Mouse (Mus musculus): ENCODE results near the gene Rab5b. TPM values are rescaled to one million over a fixed set of nuclear protein-coding genes. Genes with fewer than 3 reads are reported as not detected.

The Rab5b gene
- total RNA-seq, 2 experiments from 2014 or later = 120 to 121 TPM

Other genes with a start within 250 kb of the Rab5b start
- gene Smarcc2, start 237.0 kb downstream of the Rab5b start, total RNA-seq (2021) = 100 to 1,000 TPM; 204 to 226 TPM
- gene Myl6, start 202.1 kb downstream of the Rab5b start, total RNA-seq (2021) = 100 to 1,000 TPM; 602 to 610 TPM
- gene Myl6b, start 197.6 kb downstream of the Rab5b start, total RNA-seq (2021) = 10 to 100 TPM; 30.9 to 34.1 TPM
- 1 to 10 TPM; 8.9 to 9.3 TPM for gene Esyt1, start 170.4 kb downstream of the Rab5b start, total RNA-seq (2021)
- gene Zc3h10, start 148.5 kb downstream of the Rab5b start, total RNA-seq (2021) = 10 to 100 TPM; 10.8 to 10.9 TPM
- gene Rpl41, start 147.0 kb downstream of the Rab5b start, total RNA-seq (2021) = 1,000 to 10,000 TPM; 2,483 to 2,553 TPM
- gene Pa2g4, start 130.3 kb downstream of the Rab5b start, total RNA-seq (2021) = 10 to 100 TPM; 80.0 to 83.7 TPM
- 1 to 10 TPM; 1.1 to 2.2 TPM for gene Erbb3, start 106.6 kb downstream of the Rab5b start, total RNA-seq (2021)
- gene Rps26, start 69.5 kb downstream of the Rab5b start, total RNA-seq (2021) = 100 to 1,000 TPM; 382 to 405 TPM
- gene Ikzf4, start 50.3 kb downstream of the Rab5b start, total RNA-seq (2021) = 10 to 100 TPM; 18.5 to 19.8 TPM
- 10 to 100 TPM; 11.1 to 11.8 TPM for gene Suox, start 22.2 kb downstream of the Rab5b start, total RNA-seq (2021)
- gene Pmel, start 7.9 kb upstream of the Rab5b start, total RNA-seq (2021) = under 1 TPM; 0.51 to 0.63 TPM
- 1 to 10 TPM; 4.3 to 4.7 TPM for gene Cdk2, start 8.8 kb upstream of the Rab5b start, total RNA-seq (2021)
- 1 to 10 TPM; 5.7 to 5.8 TPM for gene Dgka, start 48.6 kb upstream of the Rab5b start, total RNA-seq (2021)
- 10 to 100 TPM; 34.3 to 34.6 TPM for gene Pym1, start 51.6 kb upstream of the Rab5b start, total RNA-seq (2021)
- gene Mmp19, start 94.6 kb upstream of the Rab5b start, total RNA-seq (2021) = under 1 TPM; 0.49 to 0.59 TPM
- 10 to 100 TPM; 61.9 to 63.1 TPM for gene Dnajc14, start 107.8 kb upstream of the Rab5b start, total RNA-seq (2021)
- 10 to 100 TPM; 12.2 to 12.5 TPM for gene Tmem198b, start 108.1 kb upstream of the Rab5b start, total RNA-seq (2021)
- gene Sarnp, start 121.1 kb upstream of the Rab5b start, total RNA-seq (2021) = 10 to 100 TPM; 37.4 to 42.2 TPM
- 1 to 10 TPM; 4.4 to 6.7 TPM for gene Ormdl2, start 125.4 kb upstream of the Rab5b start, total RNA-seq (2021)
- 10 to 100 TPM; 13.2 to 16.2 TPM for gene Gdf11, start 195.5 kb upstream of the Rab5b start, total RNA-seq (2021)
- 10 to 100 TPM; 63.0 to 66.0 TPM for gene Cd63, start 204.7 kb upstream of the Rab5b start, total RNA-seq (2021)
- 1 to 10 TPM; 5.5 to 6.1 TPM for gene Rdh5, start 226.6 kb upstream of the Rab5b start, total RNA-seq (2021)
- 10 to 100 TPM; 84.3 to 85.3 TPM for gene Bloc1s1, start 227.8 kb upstream of the Rab5b start, total RNA-seq (2021)
- gene Itga7, start 237.6 kb upstream of the Rab5b start, total RNA-seq (2021) = 10 to 100 TPM; 14.2 to 14.9 TPM

Data from left cerebral cortex, postnatal 10 days (tissue).